Mouse (Mus musculus): ENCODE data around the gene Snu13.

- no peak for TF ChIP-seq POLR2A (IDR thresholded peaks at IDR 0.05; ENCODE audit: insufficient read depth, low read depth, low read length)
- no peak for TF ChIP-seq CTCF (IDR thresholded peaks at IDR 0.05; ENCODE audit: insufficient read depth, low read depth, low read length)
Measured at GRCm38 (mm10) chr15:82011947-82012346, 35.5 kb downstream of the Snu13 start.
